Mouse (Mus musculus): ENCODE data around the gene Gucy1a1. TPM values are rescaled to one million over a fixed set of nuclear protein-coding genes. Genes with fewer than 3 reads are reported as not detected.

The Gucy1a1 gene
- polyA plus RNA-seq, 1 experiment from 2014 or later = 8.1 TPM

DNA sequence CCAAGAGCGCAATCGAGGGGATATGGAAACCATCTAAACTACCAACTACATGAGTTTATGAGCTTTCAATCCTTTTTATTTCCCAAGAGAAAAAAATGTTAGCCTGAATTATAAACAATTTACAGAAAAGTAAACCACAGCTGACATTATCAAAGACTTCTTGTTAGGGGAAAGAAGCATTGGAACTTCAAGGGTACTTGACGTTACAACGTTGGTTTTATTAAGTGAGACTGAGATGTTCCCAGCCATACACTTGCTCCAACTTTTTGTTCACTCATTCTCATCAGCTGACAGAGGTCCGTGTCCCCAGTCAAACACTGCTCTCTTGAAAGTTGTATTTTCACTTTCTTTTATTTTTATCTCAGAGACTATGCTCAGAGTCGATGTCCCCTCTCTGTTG is 101.9 kb downstream of the Gucy1a1 start:
- H3K36me3 ChIP-seq = no peaks in the 10 kb centered on the region
- H3K4me3 ChIP-seq = no peak overlapping the region
- peaks cover 9% of the 10 kb centered on the region for H3K4me1 ChIP-seq
- H3K9ac ChIP-seq = no peak overlapping the region
- 57% methylated on average over 6 of the region's 6 CpGs for WGBS
- H3K27ac ChIP-seq = no peak overlapping the region
- no peaks in the 10 kb centered on the region for H3K9me3 ChIP-seq
- ATAC-seq (ENCODE audit: low FRiP score, low read depth) = no peak
- 0 out of 2 replicates have a peak, but pooled peaks cover 3% of the 10 kb centered on the region for H3K27me3 ChIP-seq
- no peak overlapping the region for H3K4me2 ChIP-seq (replicated peaks)

Small RNAs within 50 kb of the gene (microRNA-seq; reads per million reads assigned to microRNA genes)
- gene Mir7010 = not detected

Other genes with a start within 250 kb of the Gucy1a1 start
- 13.5 and 14.1 TPM in 2 replicates for gene Ctso, start 213.2 kb downstream of the Gucy1a1 start, polyA plus RNA-seq (2015; fragmentation: Nextera tagmentation; extraction: Ambion mirVana)
- 0.42 and 0.43 TPM in 2 replicates for gene Tdo2, start 169.6 kb downstream of the Gucy1a1 start, polyA plus RNA-seq (2015; fragmentation: Nextera tagmentation; extraction: Ambion mirVana)
- not detected in 2 replicates for gene Asic5, start 163.5 kb downstream of the Gucy1a1 start, polyA plus RNA-seq (2015; fragmentation: Nextera tagmentation; extraction: Ambion mirVana)
- gene Gucy1b1, start 71.1 kb downstream of the Gucy1a1 start, polyA plus RNA-seq (2015; fragmentation: Nextera tagmentation; extraction: Ambion mirVana) = 5.8 and 6.0 TPM in 2 replicates
- gene Map9, start 212.3 kb upstream of the Gucy1a1 start, polyA plus RNA-seq (2015; fragmentation: Nextera tagmentation; extraction: Ambion mirVana) = 9.4 and 9.9 TPM in 2 replicates